Mouse (Mus musculus): Measurements from ENCODE around the gene Gen1.
A peak's percentile ranks its signal among the peaks of the same experiment; 100 is the strongest.

Gene Gen1

DNA sequence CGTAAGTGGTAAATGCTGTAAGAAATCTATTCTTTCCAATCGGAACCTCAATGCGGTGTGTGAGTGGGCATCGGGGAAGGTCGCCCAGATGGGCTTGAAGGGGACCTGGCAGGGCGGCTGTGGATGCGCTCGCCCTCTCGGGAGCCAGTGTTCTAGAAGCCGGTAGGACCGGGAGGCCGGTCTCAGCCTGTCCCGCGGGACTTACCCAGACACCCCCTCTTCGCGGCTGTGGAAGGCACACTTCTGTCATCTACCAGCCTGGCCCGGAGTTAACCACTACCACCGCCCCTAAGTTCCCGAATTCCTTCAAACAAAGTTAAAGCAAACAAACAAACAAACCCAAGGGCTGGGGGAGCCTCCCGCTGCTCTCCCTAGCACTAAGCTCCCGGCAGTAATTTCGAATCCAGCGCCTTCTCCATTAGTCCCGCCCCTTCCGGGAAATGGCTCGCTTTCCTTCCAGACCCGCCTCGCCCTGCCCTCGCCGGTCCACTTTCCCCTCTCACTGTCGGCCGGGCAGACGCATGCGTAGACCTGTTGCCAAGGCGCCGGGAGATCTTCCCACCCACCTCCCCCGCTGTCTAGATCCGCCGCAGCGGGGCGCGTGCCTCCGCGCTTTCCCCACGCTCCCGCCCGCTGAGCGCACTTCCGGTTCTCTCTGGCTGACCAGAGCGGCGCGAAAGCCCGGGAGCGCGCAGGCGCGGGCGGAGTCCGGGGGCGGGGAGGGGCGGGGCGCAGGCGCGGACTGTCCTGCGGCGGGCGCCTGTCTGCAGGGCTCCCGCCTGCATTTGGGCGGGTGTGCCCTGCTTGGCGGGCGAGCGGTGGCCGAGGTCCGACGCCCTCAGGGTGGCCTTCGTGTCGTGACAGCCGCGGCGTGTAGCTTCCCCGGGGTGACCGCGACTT lies at the start of gene Gen1, which contains the start of gene Smc6:
Gen1 (minus strand) TSS at position 420 of the 900 bp plus-strand sequence.
Smc6 (plus strand) TSS at position 505 of the 900 bp plus-strand sequence.
- peak; percentile 95 for DNase-seq

DNA sequence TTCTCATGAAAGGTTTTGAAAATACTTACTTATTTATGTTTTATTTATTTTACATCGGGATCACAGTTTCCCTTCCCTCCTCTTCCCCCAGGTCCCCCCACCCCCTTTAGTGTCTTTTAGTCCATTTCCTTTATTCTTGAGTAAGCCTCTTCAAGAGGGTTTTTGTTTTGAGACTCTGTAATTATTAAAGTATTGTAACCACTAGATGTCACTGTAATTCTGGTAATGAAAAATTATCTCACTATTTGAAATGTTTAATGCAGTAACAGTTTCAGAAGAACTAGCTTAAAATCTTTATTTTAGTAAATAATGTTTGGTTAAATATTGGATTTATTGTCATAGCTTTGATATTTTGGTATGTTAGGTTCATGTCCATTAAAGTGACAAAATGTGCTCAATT lies 48.2 kb upstream of the Gen1 start:
- DNase-seq: no peak

DNA sequence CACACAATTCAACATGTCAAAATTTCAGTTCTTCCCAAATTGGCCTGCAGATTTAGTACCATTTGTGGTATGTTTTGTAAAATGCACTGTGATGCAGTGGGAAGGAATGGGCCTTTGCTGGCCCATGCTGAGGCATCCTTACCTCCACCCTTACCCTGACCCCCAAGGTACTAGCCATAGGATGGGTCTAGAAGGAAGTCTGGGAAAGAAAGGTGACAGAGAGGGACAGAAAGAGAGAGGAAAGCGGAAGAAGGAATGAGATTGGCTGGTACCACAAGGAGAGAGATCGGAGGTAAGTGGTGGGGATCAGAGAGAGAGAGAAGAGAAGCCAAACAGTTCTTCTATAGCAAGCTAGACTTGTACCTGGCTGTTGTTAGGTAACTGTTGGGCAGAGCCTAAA lies 45.5 kb upstream of the Gen1 start:
- DNase-seq: no peak

DNA sequence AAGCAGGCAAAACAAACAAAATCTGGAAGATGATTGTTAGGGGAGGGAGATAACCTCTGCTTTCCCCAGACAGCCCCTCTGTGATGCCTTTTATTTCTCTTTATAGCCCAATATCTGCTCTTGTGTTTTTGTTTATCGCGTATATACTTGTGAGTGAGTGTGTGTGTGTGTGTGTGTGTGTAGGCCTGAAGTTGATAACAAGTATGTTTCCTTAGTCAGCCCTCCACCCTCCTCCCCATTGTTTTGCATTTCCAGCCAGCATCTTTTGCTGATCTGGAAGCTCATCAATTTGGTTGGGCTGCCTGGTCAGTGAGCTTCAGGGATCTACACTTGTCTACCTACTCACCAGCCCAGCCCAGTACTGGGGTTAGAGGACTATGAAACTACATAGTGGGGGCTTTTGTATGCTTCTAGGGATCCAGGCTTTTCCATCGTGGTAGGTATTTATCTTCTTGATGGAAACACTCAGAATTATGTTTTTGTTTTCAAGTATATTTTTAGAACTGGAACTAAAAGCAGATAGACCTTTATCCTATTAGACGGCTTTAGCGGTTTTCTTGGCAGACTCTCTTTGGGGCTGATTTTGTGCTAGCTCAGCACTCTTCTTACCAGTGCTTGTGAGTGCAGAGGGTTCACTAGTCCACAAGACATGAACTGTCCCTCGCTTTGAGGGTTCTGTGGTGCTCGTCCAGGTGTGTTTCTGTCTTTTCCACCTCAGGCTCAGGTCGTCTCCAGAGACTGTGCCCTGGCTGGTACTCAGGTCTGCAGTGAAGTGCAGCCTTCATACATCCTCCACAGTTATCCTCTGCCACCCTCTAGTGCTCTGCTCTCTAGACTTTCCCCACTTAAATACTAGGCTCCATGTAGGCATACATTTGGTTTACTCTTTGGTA lies 41.4 kb upstream of the Gen1 start:
- no peak for DNase-seq

DNA sequence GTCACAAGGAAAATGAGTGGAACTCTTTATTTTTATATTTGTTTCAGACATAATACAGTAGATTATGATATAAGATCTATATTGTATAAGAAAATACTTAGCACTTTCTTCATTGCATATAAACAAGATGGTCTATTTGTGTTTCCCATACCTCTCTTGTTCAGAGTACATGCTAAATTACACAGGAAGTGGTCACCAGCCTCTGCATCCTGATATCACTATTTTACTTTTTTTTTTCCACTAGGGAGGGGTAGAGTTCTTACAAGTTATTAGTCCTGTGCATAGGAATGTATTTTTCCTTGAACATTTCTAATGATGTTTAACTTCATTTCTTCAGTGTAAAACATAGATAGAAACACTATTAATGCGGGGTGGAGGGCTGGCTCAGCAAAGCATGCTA lies 35.3 kb upstream of the Gen1 start:
- DNase-seq: no peak

DNA sequence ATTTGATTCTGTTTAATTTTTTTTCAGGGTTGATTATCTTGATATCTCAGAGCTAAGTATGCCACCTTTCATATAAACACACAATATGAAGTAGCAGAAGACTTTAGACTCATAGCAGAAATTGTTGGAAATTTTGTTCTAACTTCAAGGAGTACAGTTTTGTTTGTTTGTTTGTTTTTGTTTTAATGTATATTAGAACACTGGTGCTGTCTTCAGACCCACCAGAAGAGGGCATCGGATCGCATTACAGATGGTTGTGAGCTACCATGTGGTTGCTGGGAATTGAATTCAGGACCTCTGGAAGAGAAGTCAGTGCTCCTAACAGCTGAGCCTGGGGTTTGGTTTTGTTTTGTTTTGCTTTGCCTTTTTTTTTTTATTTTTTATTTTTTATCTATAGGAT lies 20.8 kb upstream of the Gen1 start:
- no peak for DNase-seq

DNA sequence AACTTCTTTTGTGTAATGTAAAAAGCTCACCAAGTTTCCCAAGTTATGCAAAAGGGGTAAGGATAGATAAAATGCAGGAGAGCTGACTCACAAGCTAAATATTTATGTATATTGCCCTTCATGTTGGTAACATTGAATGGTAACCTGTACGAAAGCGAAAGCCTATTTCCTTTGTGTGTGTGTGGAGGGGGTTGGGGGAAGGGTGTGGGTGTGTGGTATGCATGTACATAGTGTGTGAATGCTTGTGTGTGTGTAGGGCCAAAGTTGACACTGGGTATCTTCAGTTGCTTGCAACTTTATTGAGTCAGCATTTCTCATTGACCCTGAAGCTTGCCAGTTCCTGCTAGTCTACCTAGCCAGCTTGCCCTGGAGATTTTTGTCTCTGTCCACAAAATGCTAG lies 16.0 kb upstream of the Gen1 start:
- DNase-seq: no peak

DNA sequence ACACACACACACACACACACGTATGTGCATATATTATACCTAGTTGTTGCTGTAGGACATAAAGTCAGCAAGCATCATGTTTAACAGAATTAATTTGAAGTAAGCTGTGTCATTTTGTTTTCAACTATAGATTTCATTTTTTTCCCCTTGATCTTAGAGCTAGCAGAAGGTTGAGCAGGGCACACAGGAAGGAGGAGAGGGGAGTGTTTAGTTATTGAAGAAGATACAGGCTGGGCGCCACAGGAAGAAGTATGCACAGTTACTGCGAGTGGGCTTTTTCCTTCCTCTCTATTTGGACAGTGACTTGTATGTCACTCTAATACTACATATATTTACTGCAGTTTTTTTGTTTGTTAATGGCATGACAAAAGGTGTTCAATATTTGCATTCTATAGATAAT lies 14.3 kb upstream of the Gen1 start:
- no peak for DNase-seq

DNA sequence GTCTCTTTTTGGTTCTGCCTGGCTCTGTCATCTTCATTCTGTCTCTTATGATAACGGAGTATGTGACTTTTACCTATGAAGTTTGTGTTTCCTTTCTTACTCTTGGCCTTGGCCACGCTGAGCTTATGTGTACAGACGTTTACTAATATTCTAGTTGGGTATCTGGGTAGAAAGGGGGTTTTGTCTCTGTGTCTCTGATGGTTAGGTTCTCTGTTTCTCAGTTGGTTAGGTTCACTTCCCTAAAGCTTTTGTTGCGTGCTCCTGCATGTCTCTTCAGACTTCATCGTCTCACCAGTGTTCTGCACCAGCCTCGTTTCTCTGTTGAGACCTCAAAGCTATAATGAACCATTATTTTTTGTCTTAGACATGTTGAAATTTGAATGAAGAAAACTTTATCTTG lies 11.6 kb upstream of the Gen1 start:
- no peak for DNase-seq

DNA sequence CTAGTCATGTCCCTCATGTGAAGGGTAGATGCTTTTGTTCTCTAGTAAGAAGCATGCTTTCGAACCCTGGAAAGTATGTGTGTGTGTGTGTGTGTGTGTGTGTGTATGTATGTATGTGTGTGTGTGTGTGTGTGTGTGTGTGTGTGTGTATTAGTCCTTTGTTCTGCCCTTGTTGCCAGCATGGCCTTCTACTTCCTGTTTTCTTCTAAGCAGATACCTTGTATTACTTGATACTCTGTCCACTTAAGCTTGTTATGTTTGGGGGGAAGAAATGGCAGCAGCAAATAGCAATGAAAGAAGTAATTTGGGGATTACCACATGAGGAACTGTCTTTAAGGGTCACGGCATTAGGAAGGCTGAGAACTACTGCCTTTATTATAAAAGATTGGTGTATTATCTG lies 11.0 kb upstream of the Gen1 start:
- DNase-seq: no peak

DNA sequence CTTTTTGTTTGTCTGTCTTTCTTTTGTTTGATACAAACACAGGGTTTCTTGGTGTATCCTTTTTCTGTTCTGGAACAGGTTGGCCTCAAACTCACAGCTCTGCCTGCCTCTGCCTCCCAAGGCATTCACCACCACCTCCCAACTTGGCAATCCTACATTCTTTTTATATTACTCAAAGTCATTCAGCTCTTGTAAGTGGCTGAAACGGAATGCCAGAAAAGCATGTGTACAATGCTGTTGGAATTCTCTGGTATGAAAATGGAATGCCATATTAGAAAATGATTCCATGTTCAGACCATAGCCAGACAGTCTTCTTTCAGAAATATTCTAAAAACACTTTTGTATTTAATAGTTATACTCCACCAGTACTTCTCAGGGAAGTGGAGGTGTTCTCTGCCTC lies 7.6 kb upstream of the Gen1 start:
- DNase-seq: no peak

DNA sequence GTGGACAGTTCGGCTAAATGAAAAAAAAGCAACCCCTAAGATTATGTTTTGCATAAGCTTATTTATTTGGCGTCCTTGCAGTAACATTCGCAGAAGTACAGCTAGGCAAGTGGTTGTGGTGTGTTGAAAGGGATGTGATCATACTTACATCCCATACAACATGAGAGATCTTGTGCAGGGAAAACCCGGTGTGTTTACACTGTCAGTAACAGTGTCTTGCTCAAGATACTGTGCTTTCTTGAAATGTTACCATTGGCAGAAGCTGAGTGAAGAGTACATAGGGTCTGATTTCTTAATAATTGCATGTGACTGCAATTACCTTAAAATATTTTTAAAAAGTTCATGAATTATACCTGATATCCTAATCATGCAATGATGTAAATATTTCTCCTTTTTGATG lies 7.0 kb upstream of the Gen1 start:
- no peak for DNase-seq

DNA sequence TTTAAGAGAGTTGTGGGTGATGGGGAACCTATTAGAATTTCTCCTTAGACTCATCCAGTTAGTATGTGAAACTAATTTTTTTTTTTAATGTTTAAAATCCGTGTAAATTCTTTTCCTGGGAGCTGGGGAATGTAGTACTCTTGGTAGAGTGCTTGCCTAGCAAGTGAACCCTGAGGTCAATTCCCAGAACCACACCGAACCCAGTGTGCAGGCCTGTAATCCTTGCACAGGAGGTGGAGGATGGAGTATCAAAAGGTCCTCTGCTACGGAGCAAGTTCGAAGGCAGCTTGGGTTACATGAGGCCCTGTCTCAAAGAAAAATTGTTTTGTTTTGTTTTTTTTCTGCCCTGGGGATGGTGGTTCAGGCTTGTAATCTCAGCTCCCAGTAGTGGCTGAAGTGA lies 1.4 kb upstream of the Gen1 start:
- peak; percentile 9 for DNase-seq

DNA sequence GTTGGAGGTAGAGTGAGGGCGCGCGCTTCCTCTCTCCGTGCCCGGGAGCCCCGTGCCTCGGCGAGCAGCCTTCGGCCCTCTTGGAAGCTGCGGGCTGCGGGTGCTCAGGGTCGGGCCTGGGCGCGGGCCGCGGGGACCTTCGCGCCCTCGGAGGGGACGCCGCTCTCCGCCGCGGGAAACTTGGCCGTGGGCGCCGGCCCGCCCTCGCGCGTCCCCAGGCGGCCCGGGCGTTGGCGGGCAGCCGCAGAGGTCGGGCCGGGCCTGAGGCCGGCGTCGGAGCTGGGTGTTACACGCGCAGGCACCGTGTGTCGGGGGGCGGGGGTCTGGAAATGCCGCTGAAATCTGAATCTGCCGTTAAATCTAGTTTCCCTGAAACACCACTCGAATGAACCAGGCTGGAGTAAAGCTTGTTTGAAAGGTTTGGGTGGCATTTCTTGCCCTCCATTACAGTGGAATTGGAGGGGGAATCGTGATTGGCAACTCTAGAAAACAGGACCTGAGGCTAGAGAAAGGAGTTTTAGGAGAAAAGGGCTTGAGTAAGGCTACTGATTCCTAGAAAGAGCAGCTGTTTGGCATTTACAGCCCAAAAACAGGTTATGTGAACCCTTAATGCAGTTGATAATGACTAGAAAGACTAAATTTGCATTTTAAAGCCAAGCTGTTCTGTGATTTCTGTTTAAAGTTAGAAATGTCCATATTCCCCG lies 833 bp upstream of the Gen1 start:
- no peak for DNase-seq

DNA sequence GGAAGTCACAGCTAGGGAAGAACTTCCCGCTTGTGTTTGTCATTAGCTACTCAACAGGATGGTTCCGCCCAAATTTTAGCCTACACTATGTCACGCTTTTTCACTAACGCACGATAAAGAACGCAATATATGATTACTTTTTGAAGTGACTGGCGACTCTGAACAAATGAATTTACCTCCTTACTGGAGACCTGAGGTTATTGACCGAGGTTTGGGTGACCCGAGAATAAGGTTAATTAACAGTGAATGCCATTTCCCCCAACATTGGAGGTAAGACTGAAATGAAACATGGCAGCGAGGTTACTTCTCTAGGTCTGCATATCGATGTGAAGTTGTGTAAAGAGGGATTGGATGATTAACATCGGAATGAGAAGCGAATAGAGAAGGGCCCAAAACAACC lies 706 bp downstream of the Gen1 start:
- DNase-seq: peak; percentile 9

DNA sequence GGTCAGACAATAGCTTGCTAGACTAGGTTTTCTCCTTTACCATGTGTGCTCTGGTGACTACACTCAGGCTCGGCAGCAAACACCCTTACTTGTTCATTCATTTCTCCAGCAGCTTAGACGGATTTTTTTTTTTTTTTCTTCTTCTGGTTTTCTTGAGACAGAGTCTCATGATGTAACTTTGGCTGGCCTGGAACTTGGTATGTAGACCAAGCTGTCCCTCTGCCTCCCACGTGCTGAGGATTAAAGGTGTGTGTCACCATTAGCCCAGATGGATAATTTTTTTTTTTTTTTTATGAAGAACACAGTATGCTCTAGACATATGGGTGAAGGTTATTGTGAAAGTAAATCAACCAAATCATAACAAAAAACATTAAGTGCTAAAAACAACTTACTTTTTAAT lies 15.3 kb downstream of the Gen1 start:
- no peak for DNase-seq

DNA sequence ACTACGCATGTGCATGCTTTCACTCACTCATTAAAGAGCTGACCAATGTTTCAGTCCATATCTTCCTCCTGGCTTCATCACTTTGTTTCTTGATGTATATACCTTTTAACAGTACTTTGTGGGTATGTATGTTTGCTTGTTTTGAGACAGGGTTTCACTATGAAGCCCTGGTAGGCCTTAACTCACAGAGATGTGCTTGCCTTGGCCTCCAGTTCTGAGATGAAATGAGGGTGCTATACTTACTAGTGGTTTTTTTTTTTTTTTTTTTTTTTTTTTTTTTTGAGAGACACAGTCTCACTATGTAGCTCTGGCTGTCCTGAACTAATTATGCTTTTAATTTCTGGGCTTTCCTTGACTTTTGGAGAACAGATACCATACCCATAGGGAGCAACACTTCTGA lies 18.1 kb downstream of the Gen1 start:
- DNase-seq: no peak

DNA sequence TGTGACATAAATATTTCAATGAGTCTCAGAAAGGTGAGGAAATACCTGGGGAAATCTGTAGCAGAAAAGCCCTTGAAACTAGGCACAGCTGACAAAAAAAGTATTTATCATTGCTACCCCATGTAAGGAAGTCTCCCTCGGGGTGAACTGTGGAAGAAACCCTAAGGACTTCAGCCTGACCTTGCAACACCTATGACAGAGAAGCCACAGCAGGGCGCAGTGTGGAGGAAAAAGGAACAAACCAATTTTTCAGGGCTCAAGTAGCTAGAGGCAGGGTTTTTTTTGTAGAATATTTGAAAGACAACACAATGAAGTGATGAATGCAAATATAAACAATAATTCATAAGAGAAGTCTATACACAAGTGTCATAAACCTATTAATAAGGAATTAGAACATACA lies 29.6 kb downstream of the Gen1 start:
- no peak for DNase-seq

DNA sequence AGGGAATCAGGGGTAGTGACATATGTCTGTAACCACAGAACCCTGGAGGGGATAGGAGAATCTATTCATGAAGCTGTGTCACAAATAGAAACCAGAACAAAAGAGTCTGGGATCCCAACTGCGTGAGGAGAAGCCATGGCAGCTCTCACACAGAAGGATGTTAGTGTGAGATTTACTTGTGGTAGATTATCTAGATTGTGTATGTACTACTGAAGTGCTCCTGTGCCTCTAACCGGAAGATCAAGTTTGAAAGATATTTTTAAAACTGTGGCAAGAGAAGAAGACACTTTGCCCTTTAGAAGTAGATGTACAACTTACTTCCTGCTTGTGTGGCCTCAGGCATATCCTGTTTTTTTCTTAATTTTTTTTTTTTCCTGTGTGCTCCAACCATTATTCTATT lies 35.3 kb downstream of the Gen1 start:
- DNase-seq: no peak

DNA sequence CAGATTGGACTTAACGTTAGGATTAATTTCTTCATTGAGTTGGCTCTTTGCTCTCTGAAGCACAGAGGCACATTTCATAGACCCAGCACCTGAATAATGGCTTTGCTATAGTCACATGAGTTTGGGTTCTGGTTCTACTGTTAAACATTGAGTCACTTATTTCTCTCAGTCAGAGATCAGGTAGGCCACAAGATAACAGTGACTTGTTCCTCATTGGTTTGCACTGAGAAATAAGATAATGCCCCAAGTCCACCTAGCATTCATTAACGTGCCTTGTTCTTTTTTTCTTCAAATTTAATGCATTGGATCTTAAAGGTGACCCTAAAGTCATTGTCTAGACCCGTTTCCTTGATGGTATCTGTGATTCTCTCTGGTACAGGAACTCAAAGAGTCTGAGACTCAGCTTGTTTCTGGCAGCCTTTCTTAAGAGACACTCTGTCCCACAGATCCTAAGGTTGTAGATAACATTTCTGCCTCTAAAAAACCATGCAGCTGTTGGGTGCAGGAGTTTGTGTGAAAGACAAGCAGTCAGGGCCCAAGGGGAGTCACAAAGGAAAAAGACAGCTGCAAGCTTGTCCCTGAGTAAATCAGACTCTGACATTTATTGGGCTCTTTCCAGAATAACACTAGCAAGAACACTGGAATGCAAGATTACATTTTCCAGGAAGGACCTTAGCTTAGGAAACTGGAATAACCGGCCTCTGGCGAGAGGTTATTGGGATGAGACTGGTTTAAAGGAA lies 38.9 kb downstream of the Gen1 start:
- DNase-seq: no peak

DNA sequence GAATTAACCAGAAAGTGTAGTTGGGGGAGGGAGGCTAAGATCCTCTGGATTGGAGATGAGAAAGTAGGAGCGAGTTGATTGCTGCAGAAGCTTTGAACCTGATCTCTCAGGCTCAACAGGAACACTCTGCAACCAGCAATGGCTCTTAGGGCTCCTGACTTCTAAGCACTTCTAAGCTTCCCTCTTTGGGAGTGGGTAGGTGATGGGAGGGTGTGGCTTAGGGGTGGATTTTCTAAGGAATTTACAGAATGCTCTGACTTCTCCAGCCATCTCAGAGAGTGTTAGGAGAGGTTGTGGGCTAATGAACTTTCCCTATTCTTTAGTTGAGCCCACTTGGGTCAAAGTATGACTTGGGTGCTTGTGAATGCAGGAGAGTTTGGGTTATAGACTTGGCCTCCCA lies 39.5 kb downstream of the Gen1 start:
- DNase-seq: no peak

DNA sequence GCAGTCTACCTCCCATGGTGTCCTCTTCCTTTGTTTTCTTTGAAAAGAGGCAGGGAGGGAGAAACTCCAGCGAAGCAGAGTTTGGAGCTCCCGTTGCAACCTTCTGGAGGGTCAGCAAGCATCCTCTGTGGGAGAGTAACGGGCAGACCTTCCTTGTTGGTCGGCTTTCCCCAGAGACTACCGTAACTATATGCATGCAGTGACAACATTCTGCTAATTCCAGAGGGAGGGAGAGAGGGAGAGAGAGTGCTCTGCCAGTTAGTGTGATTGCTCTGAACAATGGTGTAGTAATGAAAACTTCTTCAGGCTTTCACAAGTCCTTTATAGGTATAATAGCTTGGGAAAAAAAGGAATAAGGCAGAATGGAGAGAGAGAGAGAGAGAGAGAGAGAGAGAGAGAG lies 40.9 kb downstream of the Gen1 start:
- DNase-seq: no peak

DNA sequence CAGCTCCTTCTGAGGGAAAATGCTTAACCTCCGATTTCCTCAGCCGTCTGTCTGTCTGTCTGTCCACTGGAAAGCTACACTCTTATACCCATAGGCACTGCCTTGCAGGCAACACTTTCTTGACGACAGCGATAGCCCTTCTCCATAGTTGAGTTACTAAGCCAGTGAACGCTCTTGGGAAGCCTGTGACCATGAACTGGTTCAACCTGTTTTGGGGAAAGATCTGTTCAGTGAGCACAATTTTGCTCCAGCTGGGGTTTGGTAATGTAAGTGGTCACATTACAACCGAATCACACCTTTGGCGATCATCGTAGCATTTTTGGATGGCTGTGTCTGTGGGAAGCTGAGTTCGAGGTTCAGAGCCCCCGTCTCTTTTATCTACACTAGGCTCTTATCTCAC lies 42.5 kb downstream of the Gen1 start:
- DNase-seq: no peak

All from cerebellum, adult 9-11 months (tissue).